Mouse (Mus musculus) skeletal muscle tissue, adult 2 months (tissue): Measurements from ENCODE around the gene Hacd4.

Source experiments
- DNase-seq: peaks from one replicate; pipeline ENCODE4 v3.0.0-alpha.2; 2012; ENCODE audit warnings: low read depth, low spot score

Hacd4 gene

DNA sequence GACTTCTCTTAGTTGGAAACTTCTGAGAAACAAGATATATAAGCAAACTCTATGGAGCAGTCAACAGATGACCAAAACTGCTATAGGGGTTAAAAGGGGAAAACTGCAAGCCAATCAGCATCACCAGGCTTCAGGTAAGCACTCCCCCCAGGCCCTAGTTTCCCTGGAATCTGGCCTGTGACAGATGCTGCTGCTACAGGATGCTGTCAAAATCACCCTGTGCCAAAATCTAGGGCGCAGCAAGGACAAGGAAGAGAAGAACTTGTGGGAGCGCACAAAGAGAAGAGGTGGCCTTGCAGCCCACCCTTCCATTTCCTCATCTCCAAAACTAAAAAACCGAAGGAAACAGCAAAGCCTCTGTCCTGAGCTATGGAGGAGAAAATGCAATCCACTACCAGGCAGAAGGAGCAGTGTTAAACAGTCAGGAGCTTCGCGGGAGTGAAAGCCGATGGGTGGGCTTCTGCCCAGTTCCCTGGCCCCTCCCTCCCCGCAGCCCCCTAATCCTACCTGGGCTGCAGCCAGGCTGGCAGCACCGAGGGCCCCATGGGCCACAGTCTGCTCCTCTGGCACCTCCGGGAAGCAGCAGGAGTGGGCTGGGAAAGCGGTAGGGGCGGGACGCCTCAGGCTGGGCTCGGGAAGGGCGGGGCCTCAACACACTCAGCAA, at the start of gene Hacd4:
Hacd4 (minus strand) TSS at position 603 of the 664 bp plus-strand sequence.
- DNase-seq: peak; percentile 16

DNA sequence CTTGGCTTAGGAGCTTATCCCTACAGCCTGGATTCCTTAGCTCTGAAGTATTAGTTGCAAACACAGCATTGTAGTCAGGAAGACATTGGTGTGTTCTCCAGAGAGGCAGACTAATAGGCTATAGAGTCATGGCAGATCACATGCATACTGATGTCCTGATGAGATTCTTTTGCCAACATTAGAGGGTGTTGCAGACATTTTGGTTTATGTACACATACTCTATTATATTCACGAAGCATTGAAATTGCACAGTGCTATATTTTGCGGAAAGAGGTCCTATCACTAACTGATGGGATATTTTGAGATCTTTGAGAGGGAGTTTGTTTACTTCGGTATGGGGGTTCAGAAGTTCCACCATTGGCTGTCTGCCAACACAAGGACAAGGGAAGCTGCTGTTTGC, 49.4 kb upstream of the Hacd4 start:
- no peak for DNase-seq

DNA sequence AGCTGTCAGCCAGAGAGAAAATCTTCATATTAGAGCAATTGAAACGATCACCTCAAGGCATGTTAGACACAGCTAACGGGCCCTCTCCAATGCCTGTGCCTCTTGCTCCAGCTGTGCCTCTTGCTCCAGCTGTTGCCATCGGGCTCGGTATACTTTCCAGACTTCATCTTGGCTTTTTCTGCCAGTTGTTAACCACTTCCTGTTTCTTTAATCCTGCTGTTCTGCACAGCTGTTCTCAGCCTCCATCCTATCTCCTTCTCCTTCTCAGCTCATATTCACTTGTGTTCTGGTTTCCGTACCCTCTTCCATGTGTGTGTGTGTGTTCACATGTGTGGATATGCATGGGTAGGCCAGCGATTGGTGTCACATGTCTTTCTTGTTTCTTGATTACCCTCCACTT, 41.4 kb upstream of the Hacd4 start:
- no peak for DNase-seq

DNA sequence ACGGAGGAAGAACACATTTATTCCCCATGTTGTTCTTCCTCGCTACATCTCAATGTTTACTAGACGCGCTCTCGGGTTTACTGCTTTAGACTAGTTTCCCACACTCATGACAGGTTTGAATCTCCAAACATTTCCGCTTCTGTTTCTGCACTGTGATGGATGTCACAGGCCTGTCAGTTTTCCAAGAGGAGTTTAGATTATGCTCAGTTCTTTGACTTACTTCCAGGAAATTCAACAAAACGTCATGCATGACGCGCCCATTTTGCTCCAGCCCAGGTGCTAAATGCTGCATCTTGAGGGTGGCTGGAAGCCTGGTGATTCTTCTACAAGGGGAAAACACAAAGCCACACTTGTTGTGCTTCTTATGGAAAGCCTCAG, 40.1 kb upstream of the Hacd4 start:
- no peak for DNase-seq

DNA sequence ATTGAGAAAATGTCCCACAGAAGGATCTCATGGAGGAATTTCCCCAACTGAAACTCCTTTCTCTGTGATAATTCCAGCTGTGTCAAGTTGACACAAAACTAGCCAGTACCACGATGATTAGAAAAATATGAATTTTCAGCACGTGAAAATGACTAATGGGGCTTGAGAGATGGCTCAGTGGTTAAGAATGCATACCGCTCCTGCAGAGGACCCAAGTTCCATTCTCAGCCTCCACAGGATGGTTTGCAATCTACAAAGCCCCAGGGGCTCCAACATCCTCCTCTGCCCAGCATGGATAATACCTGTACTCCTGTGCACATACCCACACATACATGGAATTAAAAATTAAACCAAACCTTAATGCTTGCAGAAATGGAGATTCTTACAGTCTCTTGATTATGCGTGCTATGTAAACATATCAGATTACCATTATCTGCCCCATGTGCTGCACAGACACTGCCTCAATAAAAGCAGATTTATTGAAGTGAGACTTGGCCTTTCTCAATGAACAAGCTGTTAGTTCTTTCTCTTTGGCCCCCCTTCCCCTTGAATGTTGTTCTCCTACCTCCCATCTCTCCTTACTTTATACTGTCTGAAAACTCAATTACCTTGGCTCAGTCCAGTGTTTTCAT, 39.6 kb upstream of the Hacd4 start:
- no peak for DNase-seq

DNA sequence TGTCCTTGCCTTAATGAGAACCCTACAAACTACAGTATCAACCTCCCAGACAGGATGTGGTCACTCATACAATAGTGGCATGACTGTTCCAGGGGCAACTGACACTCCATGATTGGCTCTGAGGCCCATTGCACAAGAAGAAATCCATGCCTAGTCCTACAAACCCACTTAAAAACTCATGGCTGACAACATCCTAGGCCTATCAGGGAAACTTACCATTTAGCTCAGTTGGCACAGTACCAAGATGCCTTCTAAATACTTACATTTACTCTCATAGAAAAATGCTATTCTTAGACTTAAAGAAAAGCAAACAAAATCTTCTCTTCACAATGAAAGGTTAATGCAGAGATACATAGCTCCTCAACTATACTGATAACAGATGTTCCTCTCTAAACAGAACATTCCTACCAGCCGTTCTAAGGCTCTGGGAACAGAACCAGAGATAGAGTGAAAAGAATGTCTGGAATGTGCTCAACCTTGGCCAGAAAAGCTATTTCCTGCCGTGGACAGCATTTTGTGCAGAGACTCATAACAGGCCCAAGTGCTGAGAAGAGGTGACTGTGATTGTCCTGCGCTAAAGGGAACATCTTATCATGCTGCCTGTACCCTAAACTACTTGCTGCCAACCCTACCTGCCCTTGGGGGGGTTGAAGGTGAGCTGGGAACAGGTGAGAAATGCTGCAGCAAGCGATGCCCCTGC, 37.9 kb upstream of the Hacd4 start:
- no peak for DNase-seq

DNA sequence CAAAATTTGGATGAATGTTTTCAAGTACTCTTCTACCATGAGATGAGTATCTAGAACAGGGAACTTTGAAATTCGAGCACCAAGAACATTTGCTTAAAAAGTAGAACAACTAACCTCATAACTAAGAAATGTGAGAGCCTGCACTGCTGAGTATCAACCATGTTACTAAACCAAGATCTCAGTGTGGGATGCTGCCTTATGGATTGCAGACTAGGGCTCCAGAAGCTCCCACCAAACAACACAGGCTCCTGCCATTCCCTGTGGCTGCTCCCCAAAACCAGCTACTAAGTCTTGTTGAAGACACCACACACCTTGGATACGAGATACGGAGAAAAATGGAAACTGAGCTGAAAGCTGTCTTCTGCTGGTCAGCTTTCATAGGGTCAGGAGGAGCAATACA, 37.4 kb upstream of the Hacd4 start:
- DNase-seq: no peak

DNA sequence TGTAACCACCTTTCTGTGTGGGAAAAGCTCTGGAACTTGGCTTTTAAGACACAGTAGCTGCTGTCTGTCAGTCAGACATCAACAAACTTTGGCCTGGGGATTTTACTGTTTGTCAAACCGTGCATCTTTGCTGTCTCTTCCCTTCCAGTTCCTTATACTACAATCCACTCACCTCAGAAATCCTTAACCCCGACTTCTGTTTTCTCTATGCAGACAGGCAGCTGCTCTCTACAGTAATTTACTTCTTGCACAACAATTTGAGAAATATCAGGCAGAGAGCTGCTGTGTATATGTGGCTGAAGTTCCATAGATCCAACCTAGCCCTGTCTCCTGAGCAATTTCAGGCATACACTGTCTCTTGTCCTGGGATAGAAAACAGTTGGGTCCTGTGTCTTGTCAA, 32.8 kb upstream of the Hacd4 start:
- no peak for DNase-seq

DNA sequence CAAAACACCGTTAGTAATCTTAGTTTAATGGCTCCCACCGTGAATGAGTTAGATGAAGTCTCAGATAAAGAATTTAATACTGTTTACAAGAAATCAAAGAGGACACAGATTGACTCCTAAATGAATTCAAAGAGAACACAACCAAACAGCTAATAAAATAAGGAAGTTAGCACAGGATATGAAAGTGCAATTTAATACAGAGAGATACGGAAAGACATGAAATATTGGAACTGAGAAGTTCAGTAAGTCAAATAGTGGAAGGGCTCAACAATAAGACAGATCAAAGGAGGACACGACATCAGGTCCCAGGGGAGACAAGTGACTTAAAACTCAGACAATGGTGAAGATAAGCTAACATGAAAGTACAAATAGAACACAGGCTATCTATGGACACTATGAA, 25.8 kb upstream of the Hacd4 start:
- DNase-seq: no peak

DNA sequence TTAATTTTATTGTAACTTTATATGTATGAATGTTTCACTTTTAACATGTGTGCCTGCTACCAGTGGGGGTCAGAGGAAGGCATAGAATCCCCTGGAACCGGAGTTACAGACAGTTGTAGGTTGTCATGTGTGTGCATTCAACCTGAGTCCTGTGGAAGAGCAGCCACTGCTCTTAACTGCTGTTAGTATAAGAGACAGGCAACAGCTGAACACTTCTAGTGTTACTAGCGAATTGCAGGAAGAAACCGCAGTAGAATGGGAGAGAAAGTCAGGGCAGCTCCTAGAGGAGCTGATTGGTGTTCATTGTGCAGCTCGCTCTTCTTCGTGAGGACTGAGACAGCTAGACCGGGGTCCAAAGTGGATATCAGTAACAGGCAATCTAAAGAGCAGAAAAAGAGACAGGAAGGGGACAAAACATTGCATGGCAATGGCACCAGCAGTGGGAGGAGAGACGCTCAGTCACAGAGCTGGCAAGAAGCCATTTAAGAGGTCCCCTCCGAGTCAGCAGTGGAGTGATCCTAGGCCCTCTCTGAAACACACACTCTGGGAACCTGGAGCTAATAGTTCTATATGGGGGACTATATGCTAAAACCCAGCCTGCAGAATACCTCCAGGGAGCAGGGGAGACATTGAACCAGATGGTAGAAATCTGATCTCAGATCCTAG, 24.4 kb upstream of the Hacd4 start:
- no peak for DNase-seq

DNA sequence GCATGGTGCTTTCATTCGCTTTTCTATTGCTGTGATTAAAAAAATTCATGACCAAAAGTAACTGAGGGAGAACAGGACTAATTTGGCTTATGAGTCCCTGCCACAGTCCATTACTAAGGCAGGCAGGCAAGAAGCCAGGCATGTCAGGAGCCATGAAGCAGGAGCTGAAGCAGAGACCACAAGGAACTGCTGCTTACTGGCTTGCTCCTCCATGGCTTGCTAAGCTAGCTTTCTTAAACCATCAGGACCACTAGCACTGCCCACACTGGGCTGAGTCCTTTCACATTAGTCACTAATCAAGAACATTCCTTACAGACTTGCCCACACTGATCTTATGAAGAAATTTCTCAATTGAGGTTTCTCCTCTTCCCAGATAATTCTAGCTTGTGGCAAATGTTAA, 23.8 kb upstream of the Hacd4 start:
- DNase-seq: no peak

DNA sequence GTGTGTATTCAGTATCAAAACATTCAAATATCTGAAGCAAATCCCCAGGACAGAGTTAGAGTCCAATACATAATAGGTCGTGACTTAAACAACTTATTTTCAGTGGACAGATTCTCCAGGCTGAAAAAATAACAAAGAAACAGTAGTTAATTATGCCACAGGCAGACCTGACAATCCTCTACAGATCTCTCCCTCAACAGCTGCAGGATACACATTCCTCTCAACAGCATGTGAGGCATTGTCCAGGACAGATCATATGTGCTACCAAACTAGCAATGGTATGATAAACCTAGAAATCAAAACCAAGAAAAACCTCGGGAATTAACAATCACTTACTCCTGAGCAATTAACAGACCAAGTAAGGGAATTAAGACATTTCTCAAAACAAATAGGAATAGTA, 22.6 kb upstream of the Hacd4 start:
- DNase-seq: no peak

DNA sequence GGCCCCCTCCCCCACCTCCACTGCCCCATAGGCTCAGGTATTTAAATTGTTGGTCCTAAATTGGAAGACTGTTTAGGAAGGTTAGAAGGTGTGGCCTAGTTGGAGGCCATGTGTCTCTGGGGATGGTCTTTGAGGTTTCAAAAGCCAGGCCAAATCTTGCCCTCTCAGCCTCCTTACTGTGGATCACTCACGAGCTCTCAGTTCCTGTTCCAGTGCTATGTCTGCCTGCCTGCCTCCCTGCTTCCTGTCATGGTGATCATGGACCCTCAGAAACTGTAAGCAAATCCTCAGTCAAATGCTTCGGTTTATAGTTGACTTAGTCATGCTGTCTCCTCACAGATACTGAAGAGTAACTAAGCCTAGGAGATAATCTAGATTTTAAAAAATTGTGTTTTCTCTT, 19.9 kb upstream of the Hacd4 start:
- DNase-seq: no peak

DNA sequence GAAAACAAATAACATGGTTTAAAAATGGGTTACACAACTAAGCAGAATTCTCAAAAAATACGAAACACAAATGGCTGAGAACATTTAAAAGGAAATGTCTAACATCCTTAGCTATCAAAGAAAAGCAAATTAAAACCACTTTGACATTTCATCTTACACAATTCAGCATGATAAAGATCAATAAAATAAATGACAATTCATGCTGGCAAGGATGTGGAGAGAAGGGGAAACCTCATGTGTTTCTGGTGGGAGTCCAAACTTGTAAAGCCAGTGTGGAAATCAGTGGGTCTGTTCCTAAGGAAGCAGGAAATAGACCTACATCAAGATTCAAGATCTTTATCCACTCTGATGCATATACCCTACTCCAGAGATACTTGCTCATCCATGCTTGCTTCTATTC, 19.4 kb upstream of the Hacd4 start:
- no peak for DNase-seq

DNA sequence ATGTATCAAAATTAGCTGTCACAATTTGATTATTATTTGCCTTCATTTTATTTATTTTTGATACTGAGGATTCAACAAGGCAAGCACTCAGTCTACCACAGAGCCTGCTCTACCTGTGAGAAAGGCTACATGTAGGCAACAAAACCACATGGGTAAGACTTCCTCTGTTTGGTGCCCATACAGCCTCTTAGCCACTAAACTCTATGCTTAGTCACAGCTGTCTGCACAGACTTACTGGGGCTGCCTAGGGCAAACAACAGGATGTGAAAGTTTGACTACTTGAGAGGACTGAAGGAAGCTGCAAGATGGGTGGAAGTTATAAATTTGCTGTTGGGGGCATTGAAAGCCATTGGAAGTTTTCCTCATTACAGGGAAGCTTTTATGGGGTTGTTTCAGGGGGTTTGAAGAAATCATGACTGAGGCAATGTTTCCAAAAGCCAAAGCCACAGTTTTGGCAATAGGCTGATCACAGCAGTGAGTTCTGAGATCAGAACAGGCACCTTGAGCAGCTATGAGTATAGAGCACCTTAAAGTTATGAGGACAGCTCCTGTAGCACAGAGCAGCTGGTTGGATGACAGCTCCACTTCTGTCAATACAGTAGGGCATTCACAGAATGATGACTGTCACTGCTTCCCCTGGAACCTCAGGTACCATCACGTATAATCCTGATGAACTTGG, 11.5 kb upstream of the Hacd4 start:
- peak; percentile 8 for DNase-seq

DNA sequence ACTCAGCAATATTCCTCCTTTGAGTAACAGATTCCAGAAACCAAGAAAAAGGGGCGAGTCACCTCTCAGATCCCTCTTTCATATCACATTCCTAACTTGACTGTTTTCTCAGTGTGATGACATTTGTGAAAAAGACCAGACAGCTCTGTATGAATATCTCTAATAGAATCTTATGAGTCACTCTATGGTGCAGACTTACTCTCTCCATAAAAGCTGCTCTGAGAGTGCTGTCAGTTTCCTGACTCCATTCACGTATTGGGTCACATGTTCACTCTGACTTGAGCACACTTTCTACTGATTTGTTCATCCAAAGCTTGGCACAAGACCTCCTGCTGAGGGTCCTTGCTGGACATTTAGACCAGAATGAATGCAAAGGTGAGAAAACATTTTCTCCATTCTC, 10.2 kb upstream of the Hacd4 start:
- no peak for DNase-seq

DNA sequence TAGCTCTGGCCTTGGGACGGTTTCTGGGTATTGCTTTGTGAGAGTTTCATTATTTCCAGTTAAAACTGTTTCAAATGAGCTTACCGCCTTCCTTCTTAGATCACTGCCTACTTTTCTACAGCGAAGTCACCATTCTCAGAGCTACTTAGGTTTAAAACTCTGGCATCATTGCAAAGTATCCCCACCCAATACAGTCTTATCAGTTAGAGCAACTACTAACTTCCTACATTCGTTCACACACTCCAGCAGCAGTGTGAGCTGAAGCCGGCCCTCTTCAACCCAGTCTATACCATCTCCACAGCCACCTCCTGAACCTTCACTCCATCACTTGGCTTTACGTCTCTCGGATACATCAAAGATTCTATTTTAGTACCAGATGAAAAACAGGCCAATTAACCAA, 2.1 kb upstream of the Hacd4 start:
- no peak for DNase-seq

DNA sequence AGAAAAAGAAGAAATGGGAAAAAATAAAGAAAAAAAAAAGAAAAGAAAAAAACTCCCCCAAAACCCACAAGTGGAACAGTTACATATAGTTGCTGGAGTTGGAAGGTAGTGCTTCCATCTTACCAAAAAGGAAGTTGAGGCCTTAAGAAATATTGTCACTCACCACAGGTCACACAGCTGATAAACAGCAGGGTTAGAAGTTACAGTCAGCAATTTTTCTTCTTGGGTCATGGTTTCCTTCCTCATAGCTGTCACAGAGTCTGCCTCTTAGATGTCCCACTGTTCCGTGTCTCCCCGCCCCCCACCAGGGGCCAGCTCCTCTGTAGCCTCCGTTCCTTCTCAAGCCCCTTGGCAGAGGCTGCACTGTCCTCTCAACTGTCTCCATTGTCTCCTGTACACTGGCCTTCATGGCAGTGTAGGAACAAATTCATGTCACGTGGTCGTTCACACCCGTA, 968 bp upstream of the Hacd4 start:
- DNase-seq: peak; percentile 13

DNA sequence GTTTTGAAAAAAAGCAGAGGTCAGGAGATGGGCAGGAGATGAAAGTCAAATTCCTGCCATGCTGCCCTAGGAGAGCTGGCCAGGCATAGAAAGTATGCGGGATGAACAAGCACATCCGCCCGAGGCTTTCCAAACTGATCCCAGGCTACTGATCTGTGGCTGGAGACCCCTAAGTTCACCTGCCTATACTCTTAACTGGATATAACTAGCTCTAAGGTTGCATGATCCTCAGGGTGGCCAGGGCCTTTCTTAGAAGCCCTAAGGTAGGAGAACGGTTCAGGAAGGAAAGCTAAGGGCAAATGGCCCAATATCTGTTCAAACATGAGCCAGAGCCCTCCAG, 232 bp upstream of the Hacd4 start:
- no peak for DNase-seq

DNA sequence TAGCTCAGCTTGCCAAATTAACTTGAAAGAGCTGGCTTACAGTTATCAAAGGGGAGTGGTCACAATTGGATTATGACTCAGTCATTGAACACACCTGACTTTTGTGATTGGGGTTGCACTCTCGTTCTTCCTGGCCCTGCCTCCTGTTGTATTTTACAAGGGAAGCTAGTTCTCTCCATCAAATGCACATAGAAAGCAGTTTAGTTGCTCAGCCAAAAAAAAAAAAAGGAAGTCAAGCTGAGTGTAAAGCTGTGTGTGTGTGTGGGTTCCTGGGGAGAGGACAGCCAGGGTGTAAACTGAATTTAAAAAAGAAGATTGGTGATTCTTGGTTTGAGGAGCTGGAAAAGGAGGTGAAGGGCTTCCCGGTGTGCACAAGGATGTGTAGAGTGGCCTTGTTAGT, 811 bp downstream of the Hacd4 start:
- DNase-seq: no peak

DNA sequence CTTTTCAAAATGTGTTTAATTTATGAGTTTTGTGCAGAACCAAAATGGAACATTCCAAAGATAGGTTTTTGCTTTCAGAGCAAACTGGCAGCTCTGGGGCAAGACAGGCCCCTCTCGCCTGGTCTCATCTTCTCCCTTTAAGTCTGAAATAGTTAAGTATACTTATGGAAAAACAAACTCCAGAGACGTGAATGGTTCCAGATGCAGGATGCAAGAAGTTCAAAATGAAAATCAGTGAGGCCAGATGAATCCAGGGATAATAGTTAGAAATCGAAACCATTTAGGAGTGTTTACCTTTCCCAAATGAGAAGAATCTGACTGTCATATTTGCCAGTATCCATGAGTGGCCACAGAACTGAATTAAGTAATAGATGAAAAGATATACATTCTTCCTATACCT, 1.6 kb downstream of the Hacd4 start:
- DNase-seq: no peak

DNA sequence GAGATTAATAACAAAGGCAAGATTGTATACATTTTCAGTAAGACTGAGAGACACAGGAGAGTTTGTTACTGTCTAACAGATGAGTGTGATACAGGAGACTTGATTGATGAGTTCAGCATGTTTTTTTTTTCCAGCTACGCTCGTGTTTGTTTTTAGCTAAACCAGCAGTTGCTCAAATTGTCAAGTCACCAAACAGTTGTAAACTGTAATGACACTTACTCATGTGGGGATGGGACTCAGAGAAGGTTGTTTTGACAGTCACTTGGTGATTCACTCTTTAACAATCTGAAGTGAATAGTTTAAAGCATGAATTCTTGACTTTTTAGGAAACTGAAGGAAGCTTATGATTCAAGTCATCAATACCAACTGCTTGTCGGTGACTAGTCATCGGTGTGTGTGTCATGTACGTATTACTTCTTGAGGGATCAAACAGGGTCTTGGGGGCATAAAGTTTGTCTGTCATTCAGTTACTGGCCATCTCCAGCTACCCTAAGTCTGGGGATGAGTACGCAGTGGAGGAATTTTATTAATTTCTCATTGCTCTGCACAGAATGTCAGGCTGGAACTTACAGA, 2.0 kb downstream of the Hacd4 start:
- no peak for DNase-seq
